Mouse (Mus musculus): ENCODE measurements around the gene Fryl. TPM values are rescaled to one million over a fixed set of nuclear protein-coding genes. Genes with fewer than 3 reads are reported as not detected.

The Fryl gene
- polyA plus RNA-seq, 1 experiment from 2014 or later, result 45.5 TPM

DNA sequence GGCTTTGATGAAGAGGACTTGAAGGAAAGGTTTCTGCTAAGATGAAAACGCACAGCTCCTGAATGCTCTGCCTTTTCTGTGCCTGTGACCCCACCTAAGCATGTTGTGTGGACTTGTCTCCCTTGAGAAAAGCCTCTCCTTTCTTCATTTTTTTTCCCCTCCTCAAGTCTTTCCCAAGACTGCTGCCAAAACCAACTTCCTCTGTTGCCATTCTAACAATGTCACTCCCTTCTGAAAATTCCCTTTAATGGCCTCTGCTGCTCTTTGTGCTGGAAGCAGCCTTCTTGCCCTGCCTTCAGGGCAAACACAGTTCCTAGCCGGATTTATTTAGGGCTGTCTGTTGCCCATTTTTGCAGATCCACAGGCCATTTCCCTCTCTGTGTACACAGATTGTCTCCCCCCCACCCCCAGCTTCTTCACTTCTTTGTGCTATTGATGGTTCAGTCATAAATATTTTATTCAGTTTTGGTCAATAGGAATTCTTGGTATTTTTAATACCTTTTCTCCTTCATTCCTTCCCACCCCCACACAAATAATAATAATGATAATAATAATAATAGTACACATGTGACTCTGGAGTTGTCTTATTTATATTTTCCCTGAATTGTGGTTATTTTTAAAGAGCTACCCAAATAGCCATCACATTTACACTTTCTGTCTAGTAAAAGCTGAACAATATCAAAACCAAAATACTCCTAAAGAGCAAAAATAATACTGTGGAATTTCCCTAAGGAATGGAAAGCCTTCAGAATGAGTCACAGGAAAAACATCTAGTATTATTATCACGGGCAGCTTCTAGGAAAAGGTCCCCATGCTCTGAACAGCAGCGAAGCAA lies 23.5 kb upstream of the Fryl start:
- Histone ChIP-seq H3K4me1 (replicated peaks) (no peaks in the 10 kb centered on the region; the same call in 1 of the 2 replicates), H3K27ac (no peak overlapping the region; the same call in 1 of the 2 replicates), H3K36me3 (no peaks in the 10 kb centered on the region), H3K9ac (no peak overlapping the region), H3K4me2 (no peak overlapping the region), H3K9me3 (no peaks in the 10 kb centered on the region), H3K27me3 (no peaks in the 10 kb centered on the region), H3K4me3 (no peak overlapping the region)
- 51% methylated on average over 4 of the region's 4 CpGs for WGBS
- no peak for ATAC-seq (ENCODE audit: low FRiP score)

- H3K4me2 ChIP-seq, result no peak overlapping the region
- 77% methylated on average over 10 of the region's 10 CpGs for WGBS
- H3K9me3 ChIP-seq, result no peaks in the 10 kb centered on the region
- no peaks in the 10 kb centered on the region for H3K27me3 ChIP-seq
- no peak for ATAC-seq (ENCODE audit: low FRiP score)
- no peaks in the 10 kb centered on the region for H3K36me3 ChIP-seq
- no peak overlapping the region for H3K4me3 ChIP-seq
- H3K4me1 ChIP-seq (replicated peaks), result no peaks in the 10 kb centered on the region; the same call in 1 of the 2 replicates
- no peak overlapping the region; the same call in 1 of the 2 replicates for H3K27ac ChIP-seq
- H3K9ac ChIP-seq, result no peak overlapping the region
Measured at GRCm38 (mm10) chr5:73279190-73279589, 22.8 kb upstream of the Fryl start.

GRCm38 (mm10) chr5:73274941-73275340 lies 18.5 kb upstream of the Fryl start:
- no peak for ATAC-seq (ENCODE audit: low FRiP score)
- no peaks in the 10 kb centered on the region for H3K9me3 ChIP-seq
- H3K36me3 ChIP-seq, result no peaks in the 10 kb centered on the region
- H3K4me2 ChIP-seq, result no peak overlapping the region
- WGBS, result 90% methylated on average over 2 of the region's 2 CpGs
- no peak overlapping the region for H3K27ac ChIP-seq
- H3K4me3 ChIP-seq, result no peak overlapping the region
- H3K4me1 ChIP-seq (replicated peaks), result no peaks in the 10 kb centered on the region; the same call in 1 of the 2 replicates
- no peaks in the 10 kb centered on the region for H3K27me3 ChIP-seq
- no peak overlapping the region for H3K9ac ChIP-seq

- no peak for ATAC-seq (ENCODE audit: low FRiP score)
- no peaks in the 10 kb centered on the region for H3K36me3 ChIP-seq
- no peaks in the 10 kb centered on the region for H3K4me1 ChIP-seq (replicated peaks)
- no peak overlapping the region for H3K4me3 ChIP-seq
- no peak overlapping the region for H3K4me2 ChIP-seq
- H3K9ac ChIP-seq, result no peak overlapping the region
- no peak overlapping the region for H3K27ac ChIP-seq
- WGBS, result 73% methylated on average over 4 of the region's 4 CpGs
- no peaks in the 10 kb centered on the region for H3K9me3 ChIP-seq
- no peaks in the 10 kb centered on the region for H3K27me3 ChIP-seq
Measured at GRCm38 (mm10) chr5:73273171-73273570, 16.8 kb upstream of the Fryl start.

DNA sequence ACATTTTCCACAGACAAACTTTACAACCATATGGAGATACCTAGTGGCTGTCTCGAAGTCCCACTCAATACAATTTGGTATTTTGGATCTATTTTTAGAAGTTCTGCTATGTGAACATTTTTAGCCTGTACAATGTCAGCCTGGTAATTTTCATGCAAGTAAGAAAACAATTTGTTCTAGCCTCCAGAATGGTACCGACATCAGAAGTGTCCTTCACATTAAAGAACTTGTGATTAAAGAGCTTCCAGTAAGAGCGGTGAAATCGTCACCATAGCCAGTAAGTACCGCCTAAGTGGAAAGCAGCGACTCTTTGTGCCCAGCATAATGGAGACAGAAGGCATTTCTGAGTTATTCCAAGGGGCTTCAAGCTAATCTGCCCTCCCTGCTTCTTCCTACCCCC lies 14.2 kb upstream of the Fryl start:
- H3K27ac ChIP-seq, result no peak overlapping the region
- H3K9ac ChIP-seq, result no peak overlapping the region
- no peak overlapping the region for H3K4me3 ChIP-seq
- no peaks in the 10 kb centered on the region for H3K27me3 ChIP-seq
- no peaks in the 10 kb centered on the region for H3K36me3 ChIP-seq
- WGBS, result 74% methylated on average over 6 of the region's 6 CpGs
- ATAC-seq (ENCODE audit: low FRiP score), result no peak
- no peaks in the 10 kb centered on the region for H3K4me1 ChIP-seq (replicated peaks)
- no peaks in the 10 kb centered on the region for H3K9me3 ChIP-seq
- H3K4me2 ChIP-seq, result no peak overlapping the region

- H3K9ac ChIP-seq, result no peak overlapping the region
- H3K27ac ChIP-seq, result no peak overlapping the region
- H3K27me3 ChIP-seq, result no peaks in the 10 kb centered on the region
- H3K36me3 ChIP-seq, result no peaks in the 10 kb centered on the region
- no peak for ATAC-seq (ENCODE audit: low FRiP score)
- 82% methylated on average over 11 of the region's 11 CpGs for WGBS
- no peak overlapping the region for H3K4me2 ChIP-seq
- no peaks in the 10 kb centered on the region for H3K4me1 ChIP-seq (replicated peaks)
- no peaks in the 10 kb centered on the region for H3K9me3 ChIP-seq
- no peak overlapping the region for H3K4me3 ChIP-seq
Measured at GRCm38 (mm10) chr5:73268636-73269213, 12.3 kb upstream of the Fryl start.

DNA sequence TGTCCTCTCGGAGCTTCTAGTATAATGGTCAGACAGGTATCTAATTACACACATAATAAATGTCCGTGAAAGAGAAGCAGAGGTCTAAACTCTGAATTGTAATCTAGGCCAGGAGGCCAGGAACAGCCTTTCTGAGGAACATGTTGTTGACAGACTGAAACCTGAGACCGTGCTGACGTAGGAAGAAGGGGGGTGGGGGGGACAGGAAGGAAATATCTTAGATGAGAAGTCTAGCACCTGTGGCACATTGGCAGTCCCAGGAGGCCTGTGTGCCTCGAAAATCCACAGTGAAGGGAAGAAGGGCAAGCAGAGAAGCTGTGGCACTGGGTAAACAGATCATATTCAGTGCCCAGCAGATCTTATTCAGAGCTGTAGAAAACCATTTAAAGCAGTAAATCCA lies 9.0 kb upstream of the Fryl start:
- Histone ChIP-seq H3K27ac (no peak overlapping the region), H3K4me3 (no peak overlapping the region), H3K4me1 (replicated peaks) (no peaks in the 10 kb centered on the region), H3K4me2 (no peak overlapping the region), H3K9me3 (no peaks in the 10 kb centered on the region), H3K36me3 (no peaks in the 10 kb centered on the region), H3K9ac (no peak overlapping the region), H3K27me3 (no peaks in the 10 kb centered on the region)
- 76% methylated on average over 5 of the region's 5 CpGs for WGBS
- ATAC-seq (ENCODE audit: low FRiP score), result no peak

DNA sequence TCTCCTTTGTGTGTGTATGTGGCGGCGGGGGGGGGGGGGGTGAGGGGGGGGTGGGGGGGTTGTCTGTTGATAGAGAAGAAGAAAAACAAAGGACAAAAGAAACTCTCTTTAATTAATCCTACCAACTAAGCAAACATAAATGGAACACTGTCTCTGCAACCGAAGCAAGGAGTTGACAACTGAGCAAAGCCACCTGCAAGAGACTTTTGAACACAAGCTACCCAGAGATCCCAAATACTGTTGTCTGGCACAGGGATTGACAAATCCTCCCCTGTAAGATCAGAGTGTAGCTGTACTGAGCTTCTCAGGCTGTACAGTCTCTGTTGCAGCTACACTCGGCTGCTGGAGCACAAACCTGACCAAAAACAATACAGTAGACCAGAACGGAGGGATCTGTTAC lies 7.7 kb upstream of the Fryl start:
- no peak overlapping the region for H3K4me2 ChIP-seq
- no peaks in the 10 kb centered on the region for H3K9me3 ChIP-seq
- ATAC-seq (ENCODE audit: low FRiP score), result no peak
- no peak overlapping the region for H3K4me3 ChIP-seq
- H3K36me3 ChIP-seq, result no peaks in the 10 kb centered on the region
- no peak overlapping the region for H3K27ac ChIP-seq
- 73% methylated on average over 4 of the region's 5 CpGs for WGBS
- no peak overlapping the region for H3K9ac ChIP-seq
- no peaks in the 10 kb centered on the region for H3K27me3 ChIP-seq
- no peaks in the 10 kb centered on the region for H3K4me1 ChIP-seq (replicated peaks)

DNA sequence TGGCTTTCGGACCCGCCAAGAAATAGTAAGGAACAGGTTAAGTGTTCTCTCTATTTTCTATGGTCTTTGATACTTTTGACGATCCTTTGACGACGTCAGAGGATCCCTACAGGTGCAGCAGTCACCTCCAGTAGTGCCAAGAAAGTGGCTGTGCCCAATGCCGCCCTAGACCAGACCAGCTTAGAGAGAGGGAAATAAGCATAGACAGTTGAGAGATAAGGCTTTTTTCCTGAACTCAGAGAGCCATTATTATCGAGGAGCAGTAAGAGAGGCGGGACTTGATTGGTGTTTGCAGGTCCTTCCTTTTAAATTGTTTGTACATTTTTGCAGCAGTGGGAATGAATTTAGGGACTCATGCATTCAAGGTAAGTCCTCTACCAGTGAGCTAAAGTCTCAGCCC lies 1.3 kb upstream of the Fryl start:
- Histone ChIP-seq H3K27ac (no peak overlapping the region), H3K27me3 (no peaks in the 10 kb centered on the region), H3K9ac (peak overlapping the region; percentile 31; the same call in 1 of the 2 replicates), H3K4me3 (0 out of 2 replicates have a peak overlapping the region, but pooled peaks have one; percentile 94), H3K4me1 (replicated peaks) (peaks cover 20% of the 10 kb centered on the region), H3K9me3 (no peaks in the 10 kb centered on the region), H3K4me2 (peak overlapping the region; percentile 61), H3K36me3 (no peaks in the 10 kb centered on the region)
- ATAC-seq (ENCODE audit: low FRiP score), result no peak
- WGBS, result 62% methylated on average over 8 of the region's 8 CpGs

- no peaks in the 10 kb centered on the region for H3K27me3 ChIP-seq
- peak overlapping the region; percentile 94 for H3K4me3 ChIP-seq
- no peaks in the 10 kb centered on the region for H3K36me3 ChIP-seq
- H3K9me3 ChIP-seq, result no peaks in the 10 kb centered on the region
- H3K4me1 ChIP-seq (replicated peaks), result peaks cover 20% of the 10 kb centered on the region
- H3K9ac ChIP-seq, result peak overlapping the region; percentile 31
- peak overlapping the region; percentile 61 for H3K27ac ChIP-seq
- H3K4me2 ChIP-seq, result peak overlapping the region; percentile 61
- no peak for ATAC-seq (ENCODE audit: low FRiP score)
- 7% methylated on average over 11 of the region's 11 CpGs for WGBS
Measured at GRCm38 (mm10) chr5:73257096-73257495, 677 bp upstream of the Fryl start.

GRCm38 (mm10) chr5:73255321-73256251 lies 833 bp downstream of the Fryl start:
- ATAC-seq (ENCODE audit: low FRiP score), result peak; percentile 65
- under 1% methylated on average over 76 of the region's 129 CpGs for WGBS
- peaks cover 20% of the 10 kb centered on the region for H3K4me1 ChIP-seq (replicated peaks)

DNA sequence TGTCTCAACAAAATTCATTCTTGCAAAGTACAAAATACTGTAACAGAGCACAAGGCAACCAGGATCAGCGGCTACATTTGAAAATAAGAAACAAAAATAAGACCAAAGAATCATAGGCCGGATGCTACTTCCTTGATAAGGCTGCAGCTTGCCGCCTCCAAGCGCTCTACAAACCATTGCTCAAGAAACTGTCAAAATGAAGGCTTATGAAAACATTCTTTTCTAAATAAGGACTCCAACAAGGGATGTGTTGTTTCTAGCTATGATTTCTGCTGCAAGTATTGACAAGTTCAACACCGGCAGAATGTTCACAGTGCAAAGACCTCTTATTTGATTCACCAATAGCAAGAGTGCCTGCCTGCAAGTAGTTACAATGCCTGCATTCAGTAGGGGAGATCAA lies 1.8 kb downstream of the Fryl start:
- Histone ChIP-seq H3K9me3 (no peaks in the 10 kb centered on the region), H3K36me3 (no peaks in the 10 kb centered on the region), H3K9ac (peak overlapping the region; percentile 96), H3K4me3 (peak overlapping the region; percentile 94), H3K4me1 (replicated peaks) (peaks cover 24% of the 10 kb centered on the region), H3K4me2 (peak overlapping the region; percentile 73), H3K27me3 (no peaks in the 10 kb centered on the region), H3K27ac (peak overlapping the region; percentile 97; the same call in 1 of the 2 replicates)
- no peak for ATAC-seq (ENCODE audit: low FRiP score)
- WGBS, result 46% methylated on average over 5 of the region's 5 CpGs

More at GRCm38 (mm10) chr5:73255321-73256251, 833 bp downstream of the Fryl start:
- Histone ChIP-seq H3K27me3 (no peaks in the 10 kb centered on the region), H3K4me3 (peak overlapping the region; percentile 94), H3K9ac (peak overlapping the region; percentile 96), H3K27ac (peak overlapping the region; percentile 97), H3K9me3 (no peaks in the 10 kb centered on the region), H3K36me3 (no peaks in the 10 kb centered on the region), H3K4me2 (peak overlapping the region; percentile 73)

Data from hindbrain, embryonic 13.5 days (tissue).